27 mouse cellular contexts compared by ENCODE assay signal in the genomic region with DNA sequence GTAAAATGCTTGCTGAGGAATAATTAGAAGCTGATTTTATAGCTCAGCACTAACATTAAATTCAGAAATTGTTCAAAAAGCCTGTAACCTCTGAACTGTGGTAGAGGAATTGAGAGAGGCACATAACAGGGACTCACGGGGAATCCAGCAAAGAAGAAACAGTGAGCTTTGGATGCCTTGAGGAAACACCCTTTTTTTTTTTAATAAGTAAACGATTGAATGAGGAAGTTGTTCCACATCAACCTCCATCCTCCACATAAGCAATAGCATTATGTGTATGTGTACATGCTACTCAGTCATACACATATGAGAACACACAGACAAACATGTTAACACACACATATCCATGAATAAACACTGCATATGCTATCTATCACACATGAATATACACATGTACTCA. TPM values are rescaled to one million over a fixed set of nuclear protein-coding genes. Genes with fewer than 3 reads are reported as not detected.
"Had no signal": no experiment of that assay in that cellular context is flagged by ENCODE, and none has a peak within 500 bp of the region (broad histone marks: within the 10 kb centered on the region; RNA-seq: fewer than 3 reads in every experiment).

No protein-coding gene starts in this region.

- ATAC-seq: lung, postnatal 0 days; midbrain, embryonic 16.5 days had no signal

- H3K9me3 ChIP-seq: lung, embryonic 15.5 days had no signal

- H3K27ac ChIP-seq: lung, embryonic 15.5 days; midbrain, embryonic 10.5 days; midbrain, embryonic 12.5 days; neural tube, embryonic 13.5 days; neural tube, embryonic 15.5 days had no signal

- H3K4me2 ChIP-seq: lung, embryonic 15.5 days; midbrain, embryonic 12.5 days; neural tube, embryonic 13.5 days; neural tube, embryonic 15.5 days had no signal

- DNase-seq: lung, adult 2 months; lung, postnatal 14 days; lung, postnatal 4 days; midbrain, embryonic 14.5 days; retina, postnatal 1 day; right cerebral cortex, adult 18-20 months; right cerebral cortex, postnatal 25 days; right cerebral cortex, postnatal 4 days; spleen, adult 18-20 months; thymus, adult 18-20 months; thymus, postnatal 14 days; thymus, postnatal 36 days had no signal

- H3K27me3 ChIP-seq: lung, embryonic 15.5 days; midbrain, embryonic 12.5 days; neural tube, embryonic 13.5 days; neural tube, embryonic 15.5 days had no signal

- H3K4me1 ChIP-seq: lung, embryonic 15.5 days; midbrain, embryonic 10.5 days; midbrain, embryonic 12.5 days; neural tube, embryonic 13.5 days; neural tube, embryonic 15.5 days had no signal

- H3K9ac ChIP-seq: lung, embryonic 15.5 days; midbrain, embryonic 12.5 days; neural tube, embryonic 13.5 days; neural tube, embryonic 15.5 days had no signal

- H3K4me3 ChIP-seq: lung, embryonic 15.5 days; midbrain, embryonic 10.5 days; midbrain, embryonic 12.5 days; myocyte; neural tube, embryonic 13.5 days; neural tube, embryonic 15.5 days had no signal

- H3K36me3 ChIP-seq: lung, embryonic 15.5 days; midbrain, embryonic 10.5 days; midbrain, embryonic 12.5 days; neural tube, embryonic 13.5 days; neural tube, embryonic 15.5 days had no signal

RNA-seq across cellular contexts. Expression of gene Sult2a8, which starts 8.5 kb away (rescaled TPM):
- total RNA-seq: megakaryocyte, adult 5-6 weeks; megakaryocyte-erythroid progenitor cell, adult 5-6 weeks had no signal
- polyA plus RNA-seq: lung, postnatal 0 days; midbrain, embryonic 10.5 days; midbrain, embryonic 12.5 days; midbrain, embryonic 14.5 days; midbrain, embryonic 16.5 days; myocyte; neural tube, embryonic 11.5 days; neural tube, embryonic 13.5 days; neural tube, embryonic 15.5 days; small intestine, adult 2 months; stomach, embryonic 14.5 days; thymus, postnatal 0 days had no signal

RNA-seq across cellular contexts. Expression of gene Sult2a7, which starts 56.0 kb away (rescaled TPM):
- total RNA-seq: megakaryocyte, adult 5-6 weeks; megakaryocyte-erythroid progenitor cell, adult 5-6 weeks had no signal
- polyA plus RNA-seq: lung, adult 2 months; lung, embryonic 15.5 days; lung, postnatal 0 days; midbrain, embryonic 10.5 days; midbrain, embryonic 12.5 days; midbrain, embryonic 14.5 days; midbrain, embryonic 16.5 days; myocyte; neural tube, embryonic 11.5 days; neural tube, embryonic 13.5 days; neural tube, embryonic 15.5 days; small intestine, adult 2 months; stomach, embryonic 14.5 days; stomach, embryonic 16.5 days; thymus, postnatal 0 days had no signal
